Mouse (Mus musculus): ENCODE data around the gene Car5a.
A peak's percentile ranks its signal among the peaks of the same experiment; 100 is the strongest.

Gene Car5a

GRCm38 (mm10) chr8:121875517-121875916 lies 69.2 kb downstream of the Car5a start:
- DNase-seq: no peak

DNA sequence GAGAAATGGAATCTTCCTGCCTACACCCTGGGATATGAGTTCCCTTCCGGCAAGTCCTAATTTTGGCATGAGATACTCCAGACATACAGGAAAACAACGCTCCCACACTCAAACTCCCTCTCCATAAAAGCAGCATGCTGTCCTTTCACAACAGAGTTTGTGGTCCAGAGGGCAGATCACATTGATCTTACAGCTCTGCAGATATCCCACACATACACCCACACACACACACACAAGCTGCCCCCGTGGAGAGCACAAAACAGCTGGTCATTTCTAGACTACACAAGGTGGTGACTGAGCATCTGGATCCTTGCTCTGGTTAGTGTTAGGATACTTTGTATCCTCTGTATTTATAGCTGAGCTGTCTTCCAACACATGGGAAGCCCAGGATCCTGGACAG lies 69.7 kb downstream of the Car5a start:
- DNase-seq: no peak

DNA sequence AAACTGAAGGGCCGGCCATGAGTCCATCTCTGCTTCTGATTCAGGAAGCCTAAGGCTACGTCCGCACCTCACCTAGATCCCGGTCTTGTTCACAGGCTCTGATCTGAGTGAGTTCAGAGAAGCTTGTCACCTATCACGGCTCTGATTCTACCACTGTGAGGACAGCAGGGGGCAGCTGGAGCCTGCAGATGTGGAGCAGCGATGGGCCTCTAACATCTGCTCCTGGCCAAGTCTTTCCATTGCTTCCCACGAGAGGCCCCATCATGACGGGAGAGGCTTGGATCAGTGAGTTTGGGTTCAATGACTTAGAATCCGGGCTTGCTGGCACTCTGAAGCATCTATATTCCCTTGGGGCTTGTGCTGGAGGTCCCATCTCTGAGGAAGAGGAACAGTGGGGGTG lies 70.7 kb downstream of the Car5a start:
- peak; percentile 26 for DNase-seq

GRCm38 (mm10) chr8:121871833-121872440 lies 72.8 kb downstream of the Car5a start:
- DNase-seq: no peak

DNA sequence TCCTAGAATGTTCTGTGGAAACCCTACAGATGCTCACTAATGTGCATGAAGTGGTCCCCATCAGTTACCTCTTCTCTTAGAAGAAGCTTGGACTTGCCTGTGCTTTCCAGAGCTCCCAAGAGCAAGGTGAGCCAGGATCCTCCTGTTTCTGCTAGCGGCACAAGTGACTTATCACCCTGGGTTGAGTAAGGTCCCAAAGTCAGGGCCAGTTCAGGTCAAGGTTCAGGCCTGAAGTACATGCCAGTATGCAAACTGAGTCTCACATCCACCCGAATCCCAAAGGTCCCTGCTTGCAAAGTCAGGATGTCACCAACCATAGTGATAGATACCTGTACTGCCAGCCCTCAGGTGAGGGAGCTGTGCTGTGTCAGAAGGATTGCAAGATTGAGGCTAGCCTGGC lies 74.5 kb downstream of the Car5a start:
- DNase-seq: no peak

GRCm38 (mm10) chr8:121868896-121869295 lies 75.8 kb downstream of the Car5a start:
- DNase-seq: no peak

DNA sequence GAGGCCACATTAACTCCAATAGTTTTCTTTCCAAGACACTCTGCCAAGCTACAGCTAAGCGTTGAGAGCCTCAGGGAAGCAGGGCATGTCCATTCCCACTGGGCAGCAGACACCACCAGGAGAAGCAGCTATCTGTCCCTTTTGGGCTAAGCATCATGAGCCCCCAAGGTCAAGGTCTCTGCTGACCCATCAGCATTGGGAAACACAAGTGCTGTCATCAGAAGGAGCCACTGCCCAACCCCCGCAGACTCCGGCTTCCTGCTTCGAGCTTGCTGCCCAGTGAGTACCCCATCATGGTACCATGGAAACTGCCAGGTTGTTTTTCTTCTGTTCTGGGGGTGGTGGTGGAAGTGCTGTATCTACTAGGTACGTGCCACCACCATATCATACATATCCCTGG lies 76.5 kb downstream of the Car5a start:
- DNase-seq: no peak

Measured in thymus, postnatal 25 days (tissue).